Mouse (Mus musculus): Measurements from ENCODE around the gene Chrm1.

DNA sequence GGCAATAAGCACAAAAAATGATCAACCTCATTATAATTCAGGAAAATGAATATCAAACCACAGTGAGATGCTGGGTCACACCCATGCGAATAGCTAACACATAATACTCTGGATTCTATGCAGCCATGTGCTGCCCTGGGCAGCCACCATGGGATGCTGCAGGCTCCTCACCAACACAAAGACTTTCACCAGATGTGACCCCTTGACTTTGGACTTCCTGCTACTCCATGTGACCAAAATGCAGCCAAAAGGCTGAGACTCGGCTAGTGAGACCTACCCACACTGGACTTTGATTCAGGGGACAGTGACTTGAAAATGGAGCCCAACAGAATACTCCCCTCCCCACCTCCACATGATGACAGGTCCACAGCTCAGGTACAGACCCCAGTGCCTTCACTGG, 33.3 kb upstream of the Chrm1 start:
- no peak for TF ChIP-seq POLR2AphosphoS2 (IDR thresholded peaks at IDR 0.05; ENCODE audit: insufficient read length, low read depth)
- TF ChIP-seq MYOG (IDR thresholded peaks at IDR 0.05; ENCODE audit: control insufficient read depth in 1 of 3, insufficient read depth in 1 of 3, insufficient read length in 2 of 3, low read depth in 2 of 3): no peak

Measured in myocyte (in vitro differentiated cells).